Mouse (Mus musculus): Measurements from ENCODE around the gene Avpr2. TPM values are rescaled to one million over a fixed set of nuclear protein-coding genes. Genes with fewer than 3 reads are reported as not detected.

The Avpr2 gene
- total RNA-seq, 2 experiments from 2014 or later: not detected

DNA sequence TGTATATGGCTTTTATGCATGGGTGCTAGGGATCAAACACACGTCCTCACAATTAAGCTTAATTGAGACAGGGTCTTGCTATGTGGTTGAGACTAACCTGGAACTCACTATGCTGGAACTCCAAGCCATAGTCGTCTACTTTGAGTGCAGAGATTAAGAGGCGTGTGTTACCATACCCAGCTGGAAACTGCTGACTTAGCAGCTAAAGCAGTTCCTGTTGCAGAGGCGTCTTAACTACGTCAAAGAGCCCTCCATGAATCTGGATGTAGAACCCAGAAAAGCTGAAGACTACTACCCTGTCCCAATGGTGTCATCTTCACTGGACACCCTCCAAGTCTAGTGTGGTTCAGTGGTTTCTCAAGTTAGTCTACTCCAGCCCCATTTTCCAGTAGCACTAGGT, 26.7 kb downstream of the Avpr2 start:
- DNase-seq: no peak

DNA sequence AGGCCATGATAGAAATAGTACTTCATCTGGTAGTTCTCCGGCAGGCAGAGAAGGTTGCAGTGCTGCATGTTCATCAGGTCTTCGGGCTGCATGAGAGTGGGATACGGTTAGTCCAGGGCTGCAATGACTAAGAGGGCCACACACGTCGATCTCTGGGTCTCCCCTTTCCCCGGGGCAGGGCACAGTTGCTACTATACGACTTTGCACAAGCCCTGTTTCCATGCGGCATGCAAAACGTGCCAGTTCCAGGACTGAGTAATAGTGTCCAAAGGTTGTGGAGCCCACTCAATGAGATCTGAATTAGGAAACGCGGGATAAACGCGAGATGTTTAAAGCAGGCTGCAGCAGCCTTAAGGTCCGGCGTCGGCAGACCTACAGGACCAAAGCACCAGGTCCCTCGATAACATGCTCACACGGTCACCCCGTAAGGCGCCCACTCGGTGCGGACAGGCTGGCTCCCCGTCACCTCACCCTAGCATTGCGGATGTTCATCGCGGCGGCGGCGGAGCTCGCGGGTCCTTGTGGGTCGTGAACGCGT, 29.5 kb downstream of the Avpr2 start:
- DNase-seq: no peak

DNA sequence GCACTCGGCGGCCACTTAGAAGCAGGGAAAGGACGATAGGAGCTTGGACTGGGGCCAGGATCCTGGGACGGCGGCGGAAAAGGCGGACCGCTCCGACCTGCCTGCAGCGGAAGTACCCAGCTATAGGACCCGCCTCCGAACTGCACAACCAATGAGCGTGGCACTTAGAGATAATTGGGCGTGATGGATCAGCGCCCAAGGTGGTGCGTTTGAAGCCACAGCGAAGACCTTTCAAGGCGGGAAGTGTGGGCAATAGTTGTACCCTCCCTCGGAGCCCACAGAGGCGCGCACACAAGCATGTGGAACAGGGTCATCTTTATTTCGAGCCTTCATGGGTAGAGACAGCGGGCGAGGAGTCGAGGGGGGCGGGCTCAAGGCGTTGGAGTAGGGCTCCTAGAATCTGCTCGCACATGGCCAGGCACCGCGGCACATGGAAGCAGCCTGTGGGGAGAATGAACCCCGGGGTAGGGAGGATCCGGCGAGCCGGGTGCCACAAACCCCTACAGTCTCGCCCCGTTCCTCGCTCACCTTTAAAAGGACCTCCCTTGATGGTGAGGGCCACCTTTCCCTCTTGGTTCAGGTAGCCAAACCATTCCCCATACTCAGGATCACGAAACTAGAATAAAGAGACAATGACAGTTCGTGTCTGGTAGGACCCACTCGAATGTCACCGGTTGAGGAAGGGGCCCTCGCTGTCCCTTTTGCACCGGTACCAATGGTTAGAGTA, 30.1 kb downstream of the Avpr2 start, which contains the start of the genes Arhgap4 and Naa10:
Arhgap4 (minus strand) TSS at position 48 of the 727 bp plus-strand sequence.
Naa10 (minus strand) TSS at position 122 of the 727 bp plus-strand sequence.
- peak; percentile 93 for DNase-seq

DNA sequence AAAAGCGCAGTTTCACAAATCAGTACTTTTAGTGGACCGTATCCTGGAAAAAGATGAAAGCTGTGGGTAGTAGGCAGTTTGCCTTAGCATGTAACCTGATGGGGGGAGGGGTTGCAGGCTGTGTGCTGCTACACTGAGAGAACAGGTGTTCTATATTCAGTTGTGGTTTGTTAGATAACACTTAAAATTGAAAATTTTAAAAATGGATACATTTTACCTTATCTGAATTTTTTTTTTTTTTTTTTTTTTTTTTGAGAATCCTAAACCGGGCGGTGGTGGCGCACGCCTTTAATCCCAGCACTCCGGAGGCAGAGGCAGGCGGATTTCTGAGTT, 30.6 kb downstream of the Avpr2 start:
- DNase-seq: no peak

DNA sequence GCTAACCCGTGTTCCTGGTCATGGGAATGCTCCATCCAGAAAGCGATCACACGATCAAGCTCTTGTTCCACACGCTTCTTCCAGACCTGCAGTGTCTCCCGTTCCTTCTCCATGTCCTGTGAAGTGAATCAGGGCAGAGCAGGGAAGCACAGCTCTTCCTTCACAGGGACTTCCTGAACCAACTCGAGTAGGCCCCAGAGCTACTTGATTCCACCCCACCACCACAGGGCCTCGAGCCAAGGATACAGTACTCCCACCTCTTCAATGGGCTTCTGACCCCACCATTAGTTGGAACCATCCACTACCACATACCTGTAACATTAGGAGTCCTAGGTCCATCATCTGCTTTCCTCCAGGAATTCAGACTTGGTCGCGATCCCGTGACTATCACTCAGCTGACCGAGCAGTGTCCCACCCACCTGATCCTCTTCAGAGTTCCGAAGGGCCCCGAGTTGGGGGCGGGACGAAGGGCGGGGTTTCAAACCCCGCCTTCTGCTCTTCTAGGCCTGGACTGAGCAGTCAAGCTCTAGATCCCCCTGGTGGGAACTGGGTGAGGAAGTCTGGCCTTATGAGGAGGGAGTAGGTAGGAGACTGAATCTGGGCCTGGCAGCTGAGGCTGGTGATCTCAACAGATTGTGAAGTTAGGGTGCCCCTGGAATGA, 38.6 kb downstream of the Avpr2 start, which contains the start of gene Renbp:
Renbp (minus strand) TSS at position 449 of the 661 bp plus-strand sequence.
- peak; percentile 73 for DNase-seq

DNA sequence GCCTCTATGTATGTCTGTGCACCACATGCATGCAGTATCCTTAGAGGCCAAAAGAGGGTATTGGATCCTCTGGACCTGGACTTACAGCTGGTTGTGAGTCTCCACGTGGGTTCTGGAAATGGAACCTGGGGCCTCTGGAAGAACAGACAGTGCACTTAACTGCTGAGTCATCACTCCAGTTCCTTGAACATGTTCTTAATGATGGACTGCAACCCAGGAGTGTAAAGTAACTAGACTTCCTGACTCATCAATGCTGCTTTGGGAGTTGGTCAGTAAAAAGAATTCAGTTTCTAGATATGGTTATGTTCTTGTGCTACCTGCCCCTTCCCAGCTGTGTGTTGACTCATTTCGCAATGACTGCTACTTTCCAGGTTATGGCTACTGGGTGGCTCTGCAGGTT, 40.0 kb downstream of the Avpr2 start:
- no peak for DNase-seq

DNA sequence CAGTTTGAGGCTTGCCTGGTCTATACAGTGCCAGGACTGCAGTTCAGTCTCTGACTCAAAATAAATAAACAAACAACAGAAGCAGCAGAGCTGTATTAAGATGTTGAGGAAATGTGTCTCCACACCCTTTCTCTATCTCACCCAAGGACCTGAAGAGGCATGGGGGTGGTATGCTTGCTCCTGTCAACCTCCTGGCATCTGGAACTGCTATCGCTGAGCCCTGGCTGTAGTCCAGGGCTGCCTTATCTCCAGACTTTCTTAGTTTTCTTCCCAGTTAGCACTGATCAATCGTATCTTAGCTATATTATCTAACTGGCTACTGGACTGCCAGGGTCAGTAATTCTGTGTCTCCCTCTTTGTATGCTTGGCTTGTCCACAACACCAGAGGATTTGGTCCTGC, 50.0 kb downstream of the Avpr2 start:
- no peak for DNase-seq

DNA sequence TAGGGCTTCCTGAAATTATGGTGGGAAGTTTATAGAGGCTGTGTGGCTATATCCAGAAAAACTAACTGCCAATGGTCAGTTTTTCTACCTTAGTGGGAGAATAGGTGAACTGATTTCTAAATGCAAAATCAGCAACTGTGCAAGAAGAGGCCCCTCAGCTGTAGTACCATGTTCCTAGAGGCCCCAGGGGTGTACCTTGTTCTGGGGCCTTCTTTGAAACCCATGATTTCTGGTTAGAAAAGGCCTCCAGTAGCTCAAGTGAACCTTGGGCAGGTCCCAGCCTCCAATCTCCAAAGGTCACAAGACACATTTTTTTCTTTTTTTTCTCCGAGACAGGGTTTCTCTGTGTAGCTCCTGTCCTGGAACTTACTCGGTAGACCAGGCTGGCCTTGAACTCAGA, 50.4 kb downstream of the Avpr2 start:
- no peak for DNase-seq

Other genes with a start within 250 kb of the Avpr2 start
- gene Pnck, start 232.0 kb upstream of the Avpr2 start, total RNA-seq (2021): 10 to 100 TPM; 10.4 to 12.7 TPM
- 100 to 1,000 TPM; 120 TPM for gene Slc6a8, start 219.0 kb upstream of the Avpr2 start, total RNA-seq (2021)
- gene Bcap31, start 175.9 kb upstream of the Avpr2 start, total RNA-seq (2021): 10 to 100 TPM; 94.0 to 99.8 TPM
- gene Abcd1, start 175.5 kb upstream of the Avpr2 start, total RNA-seq (2021): 10 to 100 TPM; 20.4 to 20.7 TPM
- gene Plxnb3, start 135.0 kb upstream of the Avpr2 start, total RNA-seq (2021): under 1 TPM; 0.54 to 0.67 TPM
- 10 to 100 TPM; 49.2 to 50.9 TPM for gene Srpk3, start 117.7 kb upstream of the Avpr2 start, total RNA-seq (2021)
- gene Idh3g, start 105.2 kb upstream of the Avpr2 start, total RNA-seq (2021): 100 to 1,000 TPM; 401 to 448 TPM
- gene Ssr4, start 105.1 kb upstream of the Avpr2 start, total RNA-seq (2021): 100 to 1,000 TPM; 107 to 109 TPM
- 1 to 10 TPM; 3.2 to 3.4 TPM for gene Pdzd4, start 67.1 kb upstream of the Avpr2 start, total RNA-seq (2021)
- 1 to 10 TPM; 1.4 to 1.6 TPM for gene L1cam, start 4.0 kb downstream of the Avpr2 start, total RNA-seq (2021)
- gene Arhgap4, start 29.8 kb downstream of the Avpr2 start, total RNA-seq (2021): 1 to 10 TPM; 1.8 to 2.0 TPM
- gene Naa10, start 29.8 kb downstream of the Avpr2 start, total RNA-seq (2021): 10 to 100 TPM; 66.7 to 71.7 TPM
- 10 to 100 TPM; 21.4 to 22.9 TPM for gene Renbp, start 38.7 kb downstream of the Avpr2 start, total RNA-seq (2021)
- 10 to 100 TPM; 73.9 to 79.3 TPM for gene Hcfc1, start 74.3 kb downstream of the Avpr2 start, total RNA-seq (2021)
- 10 to 100 TPM; 56.4 to 57.1 TPM for gene Irak1, start 131.8 kb downstream of the Avpr2 start, total RNA-seq (2021)
- not detected for gene Opn1mw, start 235.4 kb downstream of the Avpr2 start, total RNA-seq (2021)
- 10 to 100 TPM; 37.6 to 39.6 TPM for gene Mecp2, start 243.3 kb downstream of the Avpr2 start, total RNA-seq (2021)

Data from heart, postnatal 4 days (tissue).